Mouse (Mus musculus) spleen, postnatal 10 days (tissue): ENCODE data around the gene Zc3h18.

Experiments
- DNase-seq, 2 experiments: peaks; one replicate each; pipeline ENCODE4 v3.0.0; 2021 to 2022; ENCODE audit warnings: low spot score in 2 of 2

Gene Zc3h18

DNA sequence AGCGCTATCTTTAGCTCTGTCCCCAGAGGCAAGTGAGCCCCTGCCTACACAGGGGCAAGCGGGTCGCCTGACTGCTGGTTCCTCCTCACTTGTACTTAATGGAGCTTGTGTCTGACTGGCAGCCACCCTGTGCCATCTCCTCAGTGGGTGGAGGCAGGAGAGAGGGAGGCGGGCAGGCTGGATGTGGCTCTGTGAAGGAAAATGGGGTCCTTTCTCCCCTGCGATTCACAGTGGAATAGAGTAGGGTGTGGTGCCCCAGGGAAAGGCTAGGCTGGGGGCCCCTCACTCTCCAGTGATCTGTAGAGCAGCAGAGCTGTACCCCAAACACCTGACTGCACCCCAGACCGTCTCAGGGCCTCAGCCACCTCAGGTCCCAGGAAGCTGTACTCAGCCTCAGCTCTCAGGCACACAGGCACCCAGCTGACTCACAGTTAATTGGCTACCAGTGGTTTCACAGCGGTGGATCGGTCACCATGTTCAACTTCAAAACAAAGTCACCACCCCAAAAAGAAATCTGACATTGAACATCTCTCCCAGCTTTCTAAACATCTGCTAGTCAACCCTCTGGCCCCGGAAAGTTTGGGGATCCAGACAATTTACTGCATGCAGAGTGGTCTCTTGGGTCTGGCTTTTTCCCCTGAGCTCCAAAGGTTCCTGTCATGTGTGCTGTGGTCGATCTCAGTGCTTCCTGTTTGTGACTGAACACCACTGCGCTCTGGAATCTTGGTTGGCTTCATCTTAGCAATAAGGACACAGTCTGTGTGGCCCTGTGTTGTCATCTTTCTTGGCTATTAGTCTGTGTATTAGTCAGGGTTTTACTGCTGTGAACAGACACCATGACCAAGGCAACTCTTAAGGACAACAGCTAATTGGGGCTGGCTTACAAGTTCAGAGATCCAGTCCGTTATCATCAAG, 31.0 kb upstream of the Zc3h18 start:
- peak in 1 of 2 experiments; percentile 45 for DNase-seq

DNA sequence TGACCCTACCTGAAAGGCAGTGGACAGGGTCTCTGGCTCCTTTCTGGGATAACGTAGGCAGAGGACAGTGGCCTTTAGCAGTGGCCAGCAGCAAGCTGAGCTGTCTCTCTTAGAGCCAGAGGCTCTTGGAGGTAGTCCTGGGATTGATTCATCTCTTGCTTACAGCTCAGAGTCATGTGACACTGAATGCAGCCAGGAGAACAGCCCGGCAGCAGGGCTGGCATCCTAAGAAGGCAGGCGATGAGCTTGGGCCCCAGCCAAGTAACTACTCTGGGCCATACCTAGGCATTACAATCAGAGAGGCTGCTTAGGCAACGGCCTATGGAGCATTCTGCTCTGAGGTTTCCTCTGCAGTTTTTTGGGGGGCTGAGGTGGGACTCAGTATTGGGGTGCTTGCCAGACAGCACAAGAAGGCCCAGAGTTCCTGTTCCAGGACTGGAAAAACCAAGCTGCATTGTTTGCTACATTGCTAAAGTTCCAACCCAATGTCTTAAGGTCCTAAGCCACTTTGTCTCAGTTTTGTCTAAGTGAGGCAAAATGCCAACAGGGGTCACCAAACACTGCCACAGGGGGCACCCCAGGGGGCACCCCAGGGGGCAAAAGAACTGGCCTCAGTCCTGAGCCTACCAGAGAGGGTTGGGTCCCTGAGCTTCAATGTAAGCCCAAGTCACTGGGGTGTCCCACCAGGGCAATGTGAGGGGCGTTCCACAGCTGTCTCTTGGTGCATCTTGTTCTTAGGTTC, 28.4 kb upstream of the Zc3h18 start:
- DNase-seq, result peak in 1 of 2 experiments; percentile 17

DNA sequence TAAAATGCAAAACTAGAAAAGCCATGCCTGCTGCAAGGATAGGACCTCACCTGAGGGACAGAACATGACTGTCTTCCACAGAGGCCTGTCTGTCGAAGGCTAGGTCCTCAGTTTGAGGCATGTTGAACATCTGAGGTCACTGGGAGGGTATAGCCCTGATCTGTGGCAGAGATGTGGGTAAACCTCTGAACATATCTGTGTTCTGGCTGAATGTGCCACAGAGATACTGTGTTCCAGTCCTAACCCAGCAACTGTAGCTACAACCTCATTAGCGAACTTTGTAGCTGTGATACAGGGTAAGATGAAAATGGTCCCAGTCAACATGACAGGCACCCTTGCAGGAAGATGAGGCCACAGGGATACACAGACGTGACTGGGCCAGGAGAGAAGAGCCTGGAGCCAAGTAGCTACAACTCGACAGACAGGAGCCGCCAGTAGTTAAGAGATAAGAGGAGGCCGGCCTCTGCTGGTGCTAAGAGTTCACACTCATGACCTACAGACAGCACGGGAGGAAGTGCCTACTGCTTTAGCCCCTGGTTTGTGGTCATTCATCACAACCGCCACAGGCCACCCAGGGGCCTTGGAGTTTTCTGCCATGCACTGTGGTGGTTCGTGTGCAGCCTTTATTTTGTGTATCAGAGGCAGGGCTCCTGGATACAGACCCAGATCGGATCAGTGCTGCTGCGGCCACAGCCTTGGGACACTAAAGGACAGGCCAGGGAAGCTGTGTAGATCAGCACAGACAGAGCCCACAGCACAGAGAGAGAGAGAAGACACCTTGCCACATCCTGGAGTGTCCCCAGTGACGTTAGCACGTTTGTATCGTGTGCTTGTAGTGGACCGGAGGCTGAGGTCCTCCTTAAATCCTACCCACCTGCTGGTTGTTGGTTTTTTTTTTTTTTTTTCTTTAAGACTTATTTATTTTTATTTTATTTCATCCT, 26.8 kb upstream of the Zc3h18 start:
- DNase-seq, result peak in 1 of 2 experiments; percentile 41

DNA sequence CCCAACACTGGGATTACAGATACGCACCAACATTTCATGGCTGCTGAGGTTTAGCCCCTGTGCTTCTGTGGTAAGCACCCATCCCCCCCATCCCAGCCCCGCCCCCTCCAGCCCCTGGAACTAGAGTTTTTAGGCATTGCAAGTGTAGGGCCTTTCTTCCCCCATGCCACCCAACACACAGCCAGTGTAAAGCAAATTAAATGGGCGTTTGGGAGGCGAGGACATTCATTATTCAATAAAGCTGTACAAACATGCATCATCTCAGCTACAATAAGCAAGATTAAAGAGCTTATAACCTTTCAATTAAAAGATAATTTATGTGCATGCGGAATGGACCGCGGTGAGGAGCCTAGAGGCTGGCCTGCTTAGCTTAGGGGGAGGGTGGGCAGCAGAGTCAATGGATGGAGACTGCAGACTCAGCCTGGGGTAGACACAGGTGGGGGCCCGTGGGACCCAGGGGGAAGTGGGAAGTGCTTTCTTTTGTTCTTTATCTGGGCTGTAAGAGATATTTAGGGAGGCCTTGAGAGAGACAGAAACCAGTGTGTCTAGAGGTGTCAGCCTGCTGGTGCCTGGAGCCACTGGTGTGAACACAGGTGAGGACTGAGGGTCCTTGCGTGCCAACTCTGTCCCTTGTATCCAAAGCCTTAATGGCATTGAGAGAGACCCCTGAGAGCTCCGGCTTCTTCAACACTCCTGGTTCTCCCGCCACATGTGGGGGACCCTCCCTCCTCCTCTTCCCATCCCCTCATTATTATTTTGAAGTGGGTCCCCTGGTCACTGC, 25.9 kb upstream of the Zc3h18 start:
- DNase-seq, result no peak

DNA sequence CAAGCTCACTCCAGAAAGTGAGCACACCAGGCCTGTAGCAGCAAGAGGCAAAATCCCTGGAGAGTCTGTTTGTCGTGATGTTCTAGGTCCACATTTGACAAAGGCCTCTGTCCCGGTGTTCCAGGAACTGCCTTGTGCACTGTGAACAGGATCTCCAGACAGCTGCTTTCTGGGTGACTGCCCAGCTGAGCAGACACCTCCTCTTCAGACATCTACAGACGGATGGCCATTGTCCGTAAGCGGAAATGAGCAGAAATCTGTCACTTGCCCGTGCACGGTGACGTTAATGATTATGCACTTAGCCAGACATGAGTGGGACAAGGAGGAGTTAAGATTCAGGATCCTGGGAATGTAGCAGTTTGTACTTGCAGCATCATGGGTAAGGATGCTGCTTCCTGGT, 22.3 kb upstream of the Zc3h18 start:
- no peak for DNase-seq

DNA sequence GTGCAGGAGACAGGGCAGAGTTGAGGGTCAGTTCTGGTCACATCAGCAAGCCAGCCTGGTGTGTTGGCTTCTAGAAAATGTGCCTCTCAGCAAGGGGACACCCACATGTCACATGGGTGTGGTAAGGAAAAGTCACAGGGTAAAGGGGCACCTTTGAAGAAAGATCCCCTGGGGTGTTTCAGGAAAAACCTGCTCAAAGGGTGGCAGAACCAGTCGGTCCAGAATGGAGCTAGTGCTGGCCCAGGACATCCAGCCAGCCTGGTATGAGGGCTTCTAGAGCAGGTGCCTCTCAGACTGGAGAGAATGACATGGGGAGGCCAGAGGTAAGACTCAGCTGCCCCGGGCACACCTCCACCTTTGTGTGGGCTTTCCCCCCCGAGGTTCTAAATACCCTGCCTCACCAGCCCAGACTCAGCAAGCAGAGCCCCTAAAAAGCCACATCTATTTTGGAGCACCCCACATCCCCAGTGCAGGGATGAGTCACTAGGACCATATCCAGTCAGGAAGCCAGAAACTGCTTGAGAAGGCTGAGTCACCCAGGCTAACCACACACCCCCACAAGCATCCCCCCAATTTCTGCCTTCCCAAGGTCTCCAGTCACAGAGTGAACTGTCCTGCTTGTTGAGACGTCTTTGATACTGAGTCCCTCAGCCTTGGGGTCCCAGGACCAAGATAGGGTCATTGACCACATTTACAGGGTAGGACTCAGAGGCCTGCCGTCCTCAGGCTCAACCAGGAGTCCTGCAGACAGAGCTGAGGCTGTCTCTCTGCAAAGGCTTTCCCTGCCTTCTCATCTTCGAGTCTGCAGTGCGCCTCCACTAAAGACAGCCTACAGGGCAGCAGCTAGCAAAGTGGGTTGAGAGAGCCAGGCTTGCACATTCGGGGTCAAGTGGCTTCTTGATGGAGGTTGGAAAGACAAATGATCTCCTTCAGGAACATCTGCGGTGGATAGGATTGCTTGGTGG, 20.5 kb upstream of the Zc3h18 start:
- no peak for DNase-seq

DNA sequence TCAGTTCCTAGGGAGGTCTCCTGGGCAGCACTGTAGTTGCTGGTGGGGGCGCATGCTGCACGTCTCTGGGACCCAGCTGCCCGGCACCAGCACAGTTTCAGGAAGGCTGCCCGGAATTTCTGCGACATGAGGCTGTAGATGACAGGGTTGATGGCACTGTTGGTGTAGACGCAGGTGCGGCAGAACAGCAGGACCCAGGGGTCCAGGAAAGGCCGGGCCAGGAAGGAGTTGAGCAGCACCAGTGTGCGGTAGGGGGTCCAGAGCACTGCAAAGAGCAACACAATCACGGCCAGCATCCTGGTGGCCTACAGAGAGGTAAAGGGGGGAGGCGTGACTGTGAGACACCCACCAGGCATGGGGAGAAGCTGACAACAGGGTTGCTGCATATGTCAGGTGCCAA, 19.2 kb upstream of the Zc3h18 start:
- DNase-seq, result no peak

DNA sequence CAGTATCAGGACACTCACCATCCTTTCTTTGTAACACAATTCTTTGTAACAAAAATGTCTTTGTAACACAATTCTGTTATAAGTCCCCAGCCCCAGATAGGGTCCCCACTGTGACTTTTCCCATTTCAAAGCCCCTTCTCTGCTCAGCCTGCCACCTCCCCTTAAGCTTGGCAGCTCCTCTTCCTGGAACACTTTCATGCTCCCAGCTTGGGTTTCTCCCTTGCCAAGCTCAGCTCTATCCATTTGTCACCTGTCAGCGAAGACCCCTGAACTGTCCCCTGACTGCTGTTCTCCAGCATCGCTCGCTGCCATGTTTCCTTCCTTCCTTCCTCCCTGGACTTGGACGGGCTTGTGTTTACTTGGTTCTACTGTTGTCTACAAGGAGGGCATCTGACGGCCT, 18.8 kb upstream of the Zc3h18 start:
- DNase-seq, result no peak

DNA sequence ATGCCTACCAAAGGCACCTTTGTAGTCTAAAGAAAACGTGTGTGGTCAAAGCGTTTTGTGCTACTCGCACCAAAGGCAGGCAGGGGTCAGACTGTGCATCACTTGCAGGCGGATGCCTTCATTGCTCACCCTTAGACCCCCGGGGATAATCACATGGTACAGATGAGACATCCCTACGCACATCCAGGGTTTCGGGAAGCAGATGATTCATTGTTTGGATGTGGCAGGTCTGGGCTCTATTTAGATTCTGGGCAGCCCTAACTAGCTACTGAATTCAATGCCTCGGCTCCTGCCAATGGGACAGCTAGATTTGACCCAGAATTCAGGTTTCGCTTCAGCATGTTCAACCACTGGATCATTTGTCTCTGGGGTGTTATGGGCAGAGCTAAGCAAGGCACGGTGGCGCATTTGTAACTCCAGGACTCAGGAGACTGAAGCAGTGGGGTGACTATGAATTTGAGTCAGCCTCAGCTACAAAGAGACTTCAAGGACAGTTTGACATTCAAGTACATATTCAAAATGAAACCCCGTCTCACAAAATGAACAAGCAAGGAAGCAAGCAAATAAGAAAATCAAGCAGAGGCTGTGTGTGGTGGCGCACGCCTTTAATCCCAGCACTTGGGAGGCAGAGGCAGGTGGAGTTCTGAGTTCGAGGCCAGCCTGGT, 17.2 kb upstream of the Zc3h18 start:
- no peak for DNase-seq

DNA sequence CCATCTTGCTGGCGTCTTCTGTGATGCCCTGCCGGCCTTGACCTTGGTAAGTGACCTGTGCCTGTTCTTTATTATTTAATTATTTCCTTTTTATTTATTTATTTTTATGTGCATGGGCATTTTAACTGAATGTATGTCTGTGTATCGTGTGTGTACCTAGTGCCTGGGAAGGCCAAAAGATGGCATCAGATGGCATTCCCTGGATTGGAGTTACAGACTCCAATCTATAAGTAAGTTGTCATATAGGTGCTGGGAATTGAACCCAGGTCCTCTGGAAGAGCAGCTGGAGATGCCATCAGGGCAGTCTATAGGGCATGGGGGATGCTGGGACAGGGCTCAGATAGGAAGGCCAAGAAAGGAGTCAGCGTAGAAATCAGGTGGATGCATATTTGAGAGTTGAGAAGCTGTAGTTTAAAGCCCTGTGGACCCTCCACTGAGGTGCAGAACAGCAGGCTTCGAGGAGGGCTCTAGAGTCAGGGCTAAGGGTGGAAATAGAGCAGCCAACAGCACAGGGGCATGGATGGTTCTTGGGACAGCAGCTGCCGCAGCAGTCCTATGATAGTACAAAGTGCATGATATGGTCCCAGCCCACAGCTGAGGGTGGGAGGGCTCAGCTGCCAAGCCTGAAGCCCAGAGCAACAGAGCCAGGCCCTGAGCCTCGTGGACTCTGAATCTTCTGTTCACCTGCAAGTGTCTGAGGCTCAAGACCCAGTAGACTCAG, 15.6 kb upstream of the Zc3h18 start, which contains the start of gene Trhr2:
TSS of gene Trhr2 (minus strand) at position 51 of the 721 bp plus-strand sequence.
- no peak for DNase-seq

DNA sequence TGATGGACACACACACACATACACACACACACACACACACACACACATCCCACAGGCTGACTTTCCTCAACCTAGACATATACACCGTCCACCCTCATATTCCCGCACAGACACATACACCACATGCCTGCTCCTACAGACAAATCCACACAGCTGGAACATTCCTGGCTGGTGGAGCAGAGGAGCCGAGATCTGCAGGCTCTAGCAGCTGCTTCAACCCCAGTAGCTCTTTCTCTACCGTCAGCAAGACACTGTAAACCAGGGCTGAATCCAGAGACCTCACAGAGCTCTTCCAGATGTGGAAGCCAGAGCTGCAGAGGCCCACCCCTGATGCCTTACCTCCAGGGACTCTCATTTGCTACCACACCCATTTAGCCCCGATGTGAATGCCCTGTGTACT, 14.1 kb upstream of the Zc3h18 start:
- no peak for DNase-seq

DNA sequence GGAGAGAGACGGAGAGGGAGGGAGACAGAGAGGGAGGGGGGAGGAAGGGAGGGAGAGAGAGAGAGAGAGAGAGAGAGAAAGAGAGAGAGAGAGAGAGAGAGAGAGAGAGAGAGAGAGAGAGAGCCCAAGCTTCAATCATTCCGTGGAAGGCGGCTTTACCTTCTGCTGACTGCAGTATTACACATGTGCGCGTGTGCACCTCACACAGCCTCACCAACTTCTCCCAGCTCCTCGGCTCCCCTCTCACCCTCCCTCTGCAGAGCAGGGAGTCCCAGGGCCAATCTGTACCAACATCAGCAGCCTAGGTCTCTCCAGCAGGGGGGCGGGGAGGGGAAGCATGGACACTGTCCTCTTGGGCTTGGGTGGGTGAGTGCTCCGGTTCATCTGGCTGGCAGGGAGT, 13.4 kb upstream of the Zc3h18 start:
- no peak for DNase-seq

DNA sequence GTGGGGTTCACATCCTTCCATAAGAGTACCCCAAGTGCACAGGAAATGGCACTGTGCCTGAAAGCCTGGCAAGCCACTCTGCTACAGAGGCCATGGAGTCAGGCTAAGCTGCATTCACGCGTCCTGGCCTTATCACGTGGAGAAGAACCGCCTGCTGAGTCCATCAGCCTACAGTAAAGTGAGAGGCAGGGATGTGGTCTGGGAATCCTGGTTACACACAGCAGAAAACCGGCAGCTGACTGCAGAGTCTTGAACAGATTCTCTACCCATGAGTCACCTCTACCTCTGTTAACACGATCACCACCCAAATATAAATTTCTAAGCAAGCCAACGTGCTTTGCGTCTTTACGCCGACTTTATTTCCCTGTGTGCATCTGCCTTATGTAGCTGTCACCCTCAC, 7.9 kb upstream of the Zc3h18 start:
- DNase-seq, result no peak

DNA sequence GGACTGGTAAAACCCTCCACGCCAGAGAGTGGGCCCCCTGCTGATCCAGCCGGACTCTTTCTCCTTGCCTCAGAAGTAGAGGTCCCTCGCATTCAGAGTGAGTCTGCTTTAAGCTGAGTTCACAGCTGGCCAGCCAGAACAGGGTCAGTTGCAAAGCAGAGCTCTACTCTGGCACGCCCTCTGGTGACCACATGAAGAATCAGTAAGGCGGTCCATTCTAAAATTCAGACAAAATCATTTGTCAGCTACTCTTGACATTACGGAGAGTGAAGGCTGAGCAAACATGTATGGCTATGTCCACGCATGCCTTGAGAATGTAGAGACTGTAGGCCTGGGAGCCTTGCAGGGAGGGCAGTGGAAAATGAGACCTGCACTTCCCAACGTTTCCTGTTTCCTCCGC, 6.7 kb upstream of the Zc3h18 start:
- peak; percentile 62 to 83 for DNase-seq

DNA sequence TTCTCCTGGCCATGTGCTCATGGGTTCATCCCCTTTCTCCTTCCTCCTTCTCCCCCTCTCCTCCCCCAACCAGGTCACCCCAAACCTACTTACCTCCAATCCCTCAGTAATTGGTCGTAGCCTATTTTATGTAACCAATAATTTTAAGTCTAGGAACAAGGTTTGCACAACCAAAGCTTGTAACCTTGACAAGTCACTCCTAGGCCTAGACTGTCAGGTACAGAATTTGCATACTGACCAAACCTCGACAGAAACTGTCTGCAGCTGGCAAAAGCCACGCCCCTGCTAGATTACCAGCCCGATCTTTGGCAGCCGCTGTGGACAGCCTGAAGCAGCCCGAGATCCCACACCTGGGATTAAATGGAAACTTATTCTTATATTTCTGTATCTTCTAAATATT, 4.7 kb upstream of the Zc3h18 start:
- DNase-seq, result peak in 1 of 2 experiments; percentile 22

DNA sequence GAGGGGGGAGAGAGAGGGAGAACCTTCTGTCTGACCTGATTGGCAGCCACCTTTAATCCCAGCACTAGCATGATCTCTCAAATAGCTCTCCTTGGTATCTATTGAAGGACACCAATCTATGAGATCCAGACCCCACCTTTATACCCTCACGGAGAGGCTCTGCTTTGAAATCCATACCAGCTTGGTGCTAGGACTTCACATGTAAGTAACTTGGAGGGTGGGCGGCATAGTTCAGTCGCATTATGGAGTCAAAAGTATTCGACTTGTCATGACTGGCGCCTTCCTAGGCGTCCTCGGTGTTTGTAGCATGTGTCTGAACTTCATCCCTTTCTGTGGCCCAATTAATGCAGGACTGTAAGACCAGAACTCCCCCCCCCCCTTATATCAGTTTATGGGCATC, 1.1 kb upstream of the Zc3h18 start:
- DNase-seq, result no peak

DNA sequence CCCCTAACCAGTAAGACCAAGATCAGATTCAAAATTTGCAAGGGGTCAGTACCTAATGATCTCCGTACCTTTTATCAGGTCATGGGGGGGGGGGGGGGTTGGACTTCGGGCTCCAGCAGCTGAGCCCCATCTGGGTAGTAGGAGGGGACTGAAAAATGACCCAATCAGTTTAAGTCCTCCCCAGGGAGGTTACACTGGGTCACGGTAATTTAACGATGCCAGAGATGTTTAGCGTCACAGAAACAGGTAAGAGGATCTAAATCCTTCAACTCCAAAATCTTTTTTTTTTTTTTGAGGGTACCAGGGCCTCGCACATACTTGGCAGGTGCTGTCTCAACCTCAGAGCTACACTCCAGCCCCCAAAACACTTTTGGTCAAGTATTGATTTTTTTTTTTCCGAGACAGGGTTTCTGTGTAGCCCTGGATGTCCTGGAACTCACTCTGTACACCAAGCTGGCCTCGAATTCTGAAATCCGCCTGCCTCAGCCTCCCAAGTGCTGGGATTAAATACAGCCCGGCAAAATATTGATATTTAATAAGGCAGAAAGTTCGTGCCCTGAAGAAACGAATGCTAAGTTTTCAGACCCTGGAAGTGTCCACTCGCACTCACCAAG, 551 bp upstream of the Zc3h18 start:
- DNase-seq, result no peak

DNA sequence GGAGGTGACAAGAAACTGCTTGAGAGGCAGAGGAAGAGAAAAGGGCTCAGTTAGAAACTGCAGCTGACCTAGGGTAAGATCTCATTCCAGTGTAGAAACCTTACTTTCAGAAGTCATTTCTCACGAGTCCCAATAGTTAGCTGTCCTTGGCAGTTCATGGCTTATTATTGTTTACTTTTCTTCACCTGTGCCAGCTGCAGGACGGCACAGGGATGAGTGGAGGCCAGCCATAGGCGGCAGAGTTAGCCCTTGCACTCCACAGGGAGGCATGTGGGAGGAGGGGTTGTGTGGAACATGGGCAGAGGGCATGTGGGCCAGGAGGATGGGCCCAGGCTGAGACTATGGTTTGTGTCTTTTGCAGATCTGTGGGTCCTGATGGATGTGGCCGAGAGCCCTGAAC, 6.6 kb downstream of the Zc3h18 start:
- no peak for DNase-seq
